Mouse (Mus musculus): ENCODE results near the gene Tmco4. TPM values are rescaled to one million over a fixed set of nuclear protein-coding genes. Genes with fewer than 3 reads are reported as not detected.

Tmco4 gene
- polyA plus RNA-seq, 1 experiment from 2014 or later: 10.2 TPM

- no peak for ATAC-seq (replicated peaks; ENCODE audit: low FRiP score, low read depth)
- no peak for TF ChIP-seq CTCF (IDR thresholded peaks at IDR 0.05; ENCODE audit: low read depth)
- Histone ChIP-seq H3K4me3 (replicated peaks; ENCODE audit: low read depth, low read length) (no peak overlapping the region), H3K9me3 (replicated peaks; ENCODE audit: low read length) (no peaks in the 10 kb centered on the region), H3K4me2 (ENCODE audit: low read length) (no peak overlapping the region), H3K27ac (no peak overlapping the region; the same call in 1 of the 2 replicates), H3K27me3 (ENCODE audit: insufficient read depth, low read length) (no peaks in the 10 kb centered on the region), H3K36me3 (ENCODE audit: insufficient read depth, low read length) (no peaks in the 10 kb centered on the region), H3K4me1 (replicated peaks; ENCODE audit: insufficient read depth, low read length) (no peaks in the 10 kb centered on the region), H3K9ac (ENCODE audit: low read depth, low read length) (no peak overlapping the region)
- DNase-seq (ENCODE audit: low spot score): no peak
- WGBS: 35% methylated on average over 6 of the region's 6 CpGs
Measured at GRCm38 (mm10) chr4:138976046-138976445, 3.4 kb downstream of the Tmco4 start.

- ATAC-seq (replicated peaks; ENCODE audit: low FRiP score, low read depth) (no peak), DNase-seq (ENCODE audit: low spot score) (no peak)
- H3K4me1 ChIP-seq (replicated peaks; ENCODE audit: insufficient read depth, low read length): no peaks in the 10 kb centered on the region
Measured at GRCm38 (mm10) chr4:138980021-138980420, 7.3 kb downstream of the Tmco4 start.

GRCm38 (mm10) chr4:138980771-138981420, 8.2 kb downstream of the Tmco4 start:
- no peak for ATAC-seq (replicated peaks; ENCODE audit: low FRiP score, low read depth)
- WGBS: 23% methylated on average over 12 of the region's 12 CpGs
- no peaks in the 10 kb centered on the region for H3K9me3 ChIP-seq (replicated peaks; ENCODE audit: low read length)
- DNase-seq (ENCODE audit: low spot score): no peak
- no peak overlapping the region for H3K27ac ChIP-seq
- no peaks in the 10 kb centered on the region for H3K4me1 ChIP-seq (replicated peaks; ENCODE audit: insufficient read depth, low read length)
- H3K27me3 ChIP-seq (ENCODE audit: insufficient read depth, low read length): no peaks in the 10 kb centered on the region
- TF ChIP-seq CTCF (IDR thresholded peaks at IDR 0.05; ENCODE audit: low read depth): no peak
- no peak overlapping the region for H3K9ac ChIP-seq (ENCODE audit: low read depth, low read length)
- 0 out of 2 replicates have a peak overlapping the region, but pooled peaks have one; percentile 3 for H3K4me2 ChIP-seq (ENCODE audit: low read length)
- H3K4me3 ChIP-seq (replicated peaks; ENCODE audit: low read depth, low read length): no peak overlapping the region
- no peaks in the 10 kb centered on the region for H3K36me3 ChIP-seq (ENCODE audit: insufficient read depth, low read length)

More at GRCm38 (mm10) chr4:138980021-138980420, 7.3 kb downstream of the Tmco4 start:
- TF ChIP-seq CTCF (IDR thresholded peaks at IDR 0.05; ENCODE audit: low read depth): no peak
- Histone ChIP-seq H3K9ac (ENCODE audit: low read depth, low read length) (no peak overlapping the region), H3K4me2 (ENCODE audit: low read length) (no peak overlapping the region), H3K27me3 (ENCODE audit: insufficient read depth, low read length) (no peaks in the 10 kb centered on the region), H3K36me3 (ENCODE audit: insufficient read depth, low read length) (no peaks in the 10 kb centered on the region), H3K4me3 (replicated peaks; ENCODE audit: low read depth, low read length) (no peak overlapping the region), H3K9me3 (replicated peaks; ENCODE audit: low read length) (no peaks in the 10 kb centered on the region), H3K27ac (no peak overlapping the region)
- WGBS: 86% methylated on average over 8 of the region's 8 CpGs

- no peaks in the 10 kb centered on the region for H3K27me3 ChIP-seq (ENCODE audit: insufficient read depth, low read length)
- no peak overlapping the region for H3K27ac ChIP-seq
- 63% methylated on average over 3 of the region's 3 CpGs for WGBS
- no peak overlapping the region for H3K4me3 ChIP-seq (replicated peaks; ENCODE audit: low read depth, low read length)
- no peaks in the 10 kb centered on the region for H3K9me3 ChIP-seq (replicated peaks; ENCODE audit: low read length)
- TF ChIP-seq CTCF (IDR thresholded peaks at IDR 0.05; ENCODE audit: low read depth): no peak
- no peak overlapping the region for H3K4me2 ChIP-seq (ENCODE audit: low read length)
- no peaks in the 10 kb centered on the region for H3K36me3 ChIP-seq (ENCODE audit: insufficient read depth, low read length)
- no peaks in the 10 kb centered on the region for H3K4me1 ChIP-seq (replicated peaks; ENCODE audit: insufficient read depth, low read length)
- ATAC-seq (replicated peaks; ENCODE audit: low FRiP score, low read depth) (0 out of 2 replicates have a peak, but pooled peaks have one; percentile 34), DNase-seq (ENCODE audit: low spot score) (no peak)
- no peak overlapping the region for H3K9ac ChIP-seq (ENCODE audit: low read depth, low read length)
Measured at GRCm38 (mm10) chr4:138983422-138983821, 10.7 kb downstream of the Tmco4 start.

GRCm38 (mm10) chr4:138984744-138985143, 12.1 kb downstream of the Tmco4 start:
- no peak overlapping the region for H3K4me2 ChIP-seq (ENCODE audit: low read length)

GRCm38 (mm10) chr4:138986280-138986679, 13.6 kb downstream of the Tmco4 start:
- Histone ChIP-seq H3K4me2 (ENCODE audit: low read length) (no peak overlapping the region), H3K27ac (no peak overlapping the region), H3K36me3 (ENCODE audit: insufficient read depth, low read length) (no peaks in the 10 kb centered on the region), H3K27me3 (ENCODE audit: insufficient read depth, low read length) (no peaks in the 10 kb centered on the region), H3K9ac (ENCODE audit: low read depth, low read length) (no peak overlapping the region), H3K4me1 (replicated peaks; ENCODE audit: insufficient read depth, low read length) (no peaks in the 10 kb centered on the region), H3K4me3 (replicated peaks; ENCODE audit: low read depth, low read length) (no peak overlapping the region), H3K9me3 (replicated peaks; ENCODE audit: low read length) (no peaks in the 10 kb centered on the region)
- DNase-seq (ENCODE audit: low spot score): no peak
- WGBS: 62% methylated on average over 5 of the region's 5 CpGs
- TF ChIP-seq CTCF (IDR thresholded peaks at IDR 0.05; ENCODE audit: low read depth): no peak
- peak; percentile 74 for ATAC-seq (replicated peaks; ENCODE audit: low FRiP score, low read depth)

More at GRCm38 (mm10) chr4:138984744-138985143, 12.1 kb downstream of the Tmco4 start:
- TF ChIP-seq CTCF (IDR thresholded peaks at IDR 0.05; ENCODE audit: low read depth): peak; percentile 47; the same call in 1 of the 2 replicates
- Histone ChIP-seq H3K4me3 (replicated peaks; ENCODE audit: low read depth, low read length) (no peak overlapping the region), H3K9me3 (replicated peaks; ENCODE audit: low read length) (no peaks in the 10 kb centered on the region), H3K4me1 (replicated peaks; ENCODE audit: insufficient read depth, low read length) (no peaks in the 10 kb centered on the region), H3K36me3 (ENCODE audit: insufficient read depth, low read length) (no peaks in the 10 kb centered on the region), H3K27ac (no peak overlapping the region), H3K9ac (ENCODE audit: low read depth, low read length) (no peak overlapping the region), H3K27me3 (ENCODE audit: insufficient read depth, low read length) (no peaks in the 10 kb centered on the region)
- ATAC-seq (replicated peaks; ENCODE audit: low FRiP score, low read depth): no peak
- 73% methylated on average over 7 of the region's 7 CpGs for WGBS
- no peak for DNase-seq (ENCODE audit: low spot score)
